Mouse (Mus musculus): ENCODE data around the gene Prima1.

Gene Prima1

GRCm38 (mm10) chr12:103226121-103226520 is 15.8 kb downstream of the Prima1 start:
- DNase-seq (ENCODE audit: low spot score), result no peak

GRCm38 (mm10) chr12:103223671-103224070 is 18.3 kb downstream of the Prima1 start:
- DNase-seq (ENCODE audit: low spot score), result no peak

DNA sequence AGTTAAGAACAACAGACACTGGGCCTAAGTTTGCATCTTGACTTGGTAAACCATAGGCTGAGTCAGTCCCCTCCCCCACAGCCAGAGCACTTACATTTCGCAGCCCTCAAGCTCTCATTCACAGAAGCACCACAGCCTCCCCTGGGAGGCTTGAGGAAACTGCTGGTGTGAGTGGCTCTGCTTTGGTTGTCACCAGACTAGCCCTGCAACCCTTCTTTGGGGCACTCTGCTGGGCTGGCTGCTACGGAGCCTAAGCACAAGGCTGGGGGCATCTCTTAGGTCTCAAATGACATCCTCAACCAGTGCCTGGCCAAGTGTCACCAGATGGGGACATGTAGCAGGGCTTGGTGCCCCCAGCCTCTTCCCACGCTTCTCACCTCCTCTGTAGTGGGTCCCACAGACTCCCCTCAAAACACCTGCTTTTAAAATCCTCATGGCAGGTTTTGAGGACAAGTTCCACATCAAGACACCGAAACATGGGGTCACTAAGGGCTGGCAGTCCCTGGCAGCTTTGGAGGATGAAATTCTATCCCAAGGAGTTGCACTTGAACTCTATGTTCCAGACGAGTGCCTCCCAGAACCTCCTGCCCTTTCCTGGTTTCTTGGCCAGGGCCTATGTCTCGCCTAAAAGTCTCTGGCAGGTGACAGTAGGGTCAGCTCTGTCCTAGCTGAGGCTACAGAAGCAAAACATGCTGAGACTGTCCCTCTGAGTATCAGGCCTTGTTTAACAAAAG is 25.9 kb downstream of the Prima1 start:
- no peak for DNase-seq (ENCODE audit: low spot score)

GRCm38 (mm10) chr12:103214797-103215196 is 27.2 kb downstream of the Prima1 start:
- no peak for DNase-seq (ENCODE audit: low spot score)

- no peak for DNase-seq (ENCODE audit: low spot score)
Observed at GRCm38 (mm10) chr12:103214270-103214669, 27.7 kb downstream of the Prima1 start.

GRCm38 (mm10) chr12:103213591-103213990 is 28.4 kb downstream of the Prima1 start:
- no peak for DNase-seq (ENCODE audit: low spot score)

- DNase-seq (ENCODE audit: low spot score), result no peak
Observed at GRCm38 (mm10) chr12:103211078-103211477, 30.9 kb downstream of the Prima1 start.

DNA sequence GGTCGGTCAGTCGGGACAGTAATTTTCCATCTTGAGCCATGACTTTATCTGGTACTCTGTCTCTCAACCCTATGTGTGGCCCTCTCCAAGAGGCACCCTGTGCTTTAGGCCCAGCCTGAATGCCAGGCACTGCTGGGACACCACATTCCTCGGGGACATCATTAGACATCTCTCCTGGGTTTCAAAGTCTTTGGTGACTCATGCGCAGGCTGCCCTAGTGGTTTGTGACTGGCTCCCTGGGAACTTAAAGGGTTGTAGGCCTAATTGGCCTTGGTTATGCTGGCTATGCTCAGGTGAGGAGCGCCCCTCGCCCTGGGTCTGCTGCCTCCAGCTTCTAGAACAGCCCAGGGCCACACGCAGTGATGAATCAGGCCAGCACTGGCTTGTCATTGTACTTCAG is 32.4 kb downstream of the Prima1 start:
- DNase-seq (ENCODE audit: low spot score), result no peak

DNA sequence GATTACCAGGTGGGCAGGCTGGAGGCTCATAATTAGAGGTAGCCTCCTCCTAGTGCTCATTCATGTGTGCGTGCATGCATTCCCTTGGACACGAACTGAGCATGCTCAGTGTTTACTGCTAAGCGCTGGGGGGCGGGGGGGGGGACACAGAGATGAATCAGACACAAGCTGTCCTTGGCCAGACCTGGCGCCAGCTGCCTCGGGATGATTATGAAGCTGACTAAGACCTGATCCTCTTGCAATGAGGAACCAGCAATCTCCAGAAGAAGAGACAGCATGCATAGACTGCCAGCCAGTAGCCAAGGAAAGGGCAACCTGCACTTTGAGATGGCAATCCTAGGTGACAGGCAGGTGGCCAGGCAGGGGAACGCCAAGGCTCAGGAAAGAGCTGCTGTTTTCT is 36.4 kb downstream of the Prima1 start:
- no peak for DNase-seq (ENCODE audit: low spot score)

DNA sequence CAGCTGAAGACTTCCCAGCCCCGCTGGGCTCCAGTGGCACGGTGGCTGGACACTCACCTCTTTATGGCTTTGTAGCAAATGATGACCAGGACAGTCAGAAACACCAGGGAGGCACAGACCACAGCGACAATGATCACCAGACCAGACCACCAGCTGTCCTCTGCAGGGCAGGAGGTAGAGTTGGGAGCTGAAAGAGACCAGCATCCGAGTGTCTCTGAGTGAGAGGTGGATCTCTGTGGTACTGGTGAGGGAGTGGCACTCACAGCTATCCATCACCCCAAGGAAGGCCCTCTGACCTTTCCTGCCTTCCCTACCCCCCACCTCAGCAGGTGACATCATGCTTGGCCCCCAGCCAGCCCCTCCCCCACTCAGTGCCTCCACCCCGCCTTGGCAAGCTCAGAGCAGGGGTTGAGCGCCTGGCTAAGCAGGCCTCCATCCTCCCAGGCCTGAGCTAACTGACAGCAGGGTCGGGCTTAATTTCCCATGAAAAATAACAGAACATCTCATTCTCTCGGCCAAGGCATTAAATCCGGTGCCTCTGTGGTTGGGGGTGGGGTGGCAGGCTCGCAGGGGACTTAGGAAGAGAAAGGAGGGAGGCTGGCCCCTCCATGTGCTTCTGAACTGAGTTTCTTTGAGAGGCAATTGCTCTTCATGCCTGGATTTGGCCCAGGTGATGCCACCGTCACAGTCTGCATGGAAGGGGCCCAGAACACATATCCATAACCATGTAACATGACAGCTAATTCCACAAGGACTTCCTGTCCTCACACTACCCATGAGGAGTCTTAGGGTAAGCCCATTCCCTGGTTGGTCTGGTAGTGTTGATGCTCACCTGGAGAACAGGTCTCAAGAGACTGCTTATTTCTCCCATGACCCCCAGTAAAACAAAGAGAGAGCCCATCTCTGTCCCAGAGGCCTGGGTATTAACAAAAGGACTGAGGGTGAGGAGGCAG is 39.1 kb downstream of the Prima1 start:
- no peak for DNase-seq (ENCODE audit: low spot score)

DNA sequence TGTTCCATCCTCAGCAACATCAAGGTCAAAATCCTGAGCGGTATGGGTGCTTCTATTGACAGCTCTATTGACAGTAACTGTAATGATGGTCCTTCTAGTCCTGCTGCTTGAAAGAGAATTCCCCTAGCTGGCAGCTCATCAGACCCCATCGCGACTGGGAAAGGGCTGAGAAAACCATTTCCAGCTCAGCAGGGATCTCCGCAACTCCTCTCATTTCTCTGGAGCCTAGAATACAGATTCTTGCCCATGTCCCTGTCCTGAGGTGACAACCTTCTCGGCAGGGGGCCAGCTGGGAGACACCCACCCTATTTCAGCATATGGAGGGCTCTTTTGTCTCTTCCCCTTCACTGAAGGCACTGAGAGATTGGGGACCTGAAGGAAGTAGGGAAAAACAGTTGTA is 49.0 kb downstream of the Prima1 start:
- DNase-seq (ENCODE audit: low spot score), result no peak

- DNase-seq (ENCODE audit: low spot score), result peak; percentile 39
Observed at GRCm38 (mm10) chr12:103189771-103190170, 52.2 kb downstream of the Prima1 start.

- DNase-seq (ENCODE audit: low spot score), result no peak
Observed at GRCm38 (mm10) chr12:103188223-103188622, 53.7 kb downstream of the Prima1 start.

DNA sequence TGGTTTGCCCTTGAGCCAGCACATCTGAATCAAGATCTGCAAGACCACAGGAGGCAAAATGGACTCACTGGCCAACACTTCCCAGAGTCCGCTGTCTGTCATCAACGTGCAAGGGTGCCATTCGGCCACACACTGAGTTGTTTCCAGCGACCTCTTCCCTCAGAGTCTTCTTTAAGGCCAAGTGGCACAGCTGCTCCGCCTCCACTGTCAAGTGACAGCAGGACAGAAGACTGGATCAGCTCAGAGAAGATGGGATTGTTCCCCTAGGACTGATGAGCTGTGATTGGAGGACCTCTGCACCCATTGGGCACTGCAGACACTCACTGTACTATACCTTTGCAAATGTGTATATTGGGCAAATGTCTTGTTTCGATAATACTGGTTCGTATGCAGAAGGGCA is 54.9 kb downstream of the Prima1 start:
- no peak for DNase-seq (ENCODE audit: low spot score)

GRCm38 (mm10) chr12:103183057-103183456 is 58.9 kb downstream of the Prima1 start:
- no peak for DNase-seq (ENCODE audit: low spot score)

GRCm38 (mm10) chr12:103168892-103169291 is 73.1 kb downstream of the Prima1 start:
- no peak for DNase-seq (ENCODE audit: low spot score)

- no peak for DNase-seq (ENCODE audit: low spot score)
Observed at GRCm38 (mm10) chr12:103164101-103165030, 77.6 kb downstream of the Prima1 start.

- DNase-seq (ENCODE audit: low spot score), result no peak
Observed at GRCm38 (mm10) chr12:103163596-103163995, 78.4 kb downstream of the Prima1 start.

GRCm38 (mm10) chr12:103160721-103161120 is 81.2 kb downstream of the Prima1 start:
- DNase-seq (ENCODE audit: low spot score), result no peak

DNA sequence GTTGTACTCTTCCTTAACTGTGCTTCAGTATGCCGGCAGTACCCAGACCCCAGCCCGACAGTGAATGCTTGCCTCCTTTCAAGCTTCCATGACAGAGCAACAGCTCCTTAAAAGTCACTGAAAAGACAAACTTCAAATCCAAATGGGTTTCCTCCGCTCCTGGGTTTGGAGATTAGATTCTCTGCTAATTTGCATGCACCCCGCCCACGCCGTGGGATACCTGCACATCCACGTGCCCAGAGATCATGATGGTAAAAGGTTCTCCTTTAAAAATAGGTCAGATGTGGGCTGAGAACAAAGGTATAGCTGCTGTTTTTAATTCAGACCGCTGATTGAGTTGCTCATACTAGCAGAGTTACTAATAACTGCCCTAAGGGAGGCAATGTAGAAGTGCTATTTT is 82.9 kb downstream of the Prima1 start:
- no peak for DNase-seq (ENCODE audit: low spot score)

GRCm38 (mm10) chr12:103157129-103157910 is 84.6 kb downstream of the Prima1 start:
- DNase-seq (ENCODE audit: low spot score), result no peak
